Mouse (Mus musculus): ENCODE results near the gene Clec4b2.
"Not testable (repeated sequence)": the region's sequence is repeated elsewhere in the genome, so short reads cannot be mapped to it uniquely, and the experiment has no call there.

Gene Clec4b2

DNA sequence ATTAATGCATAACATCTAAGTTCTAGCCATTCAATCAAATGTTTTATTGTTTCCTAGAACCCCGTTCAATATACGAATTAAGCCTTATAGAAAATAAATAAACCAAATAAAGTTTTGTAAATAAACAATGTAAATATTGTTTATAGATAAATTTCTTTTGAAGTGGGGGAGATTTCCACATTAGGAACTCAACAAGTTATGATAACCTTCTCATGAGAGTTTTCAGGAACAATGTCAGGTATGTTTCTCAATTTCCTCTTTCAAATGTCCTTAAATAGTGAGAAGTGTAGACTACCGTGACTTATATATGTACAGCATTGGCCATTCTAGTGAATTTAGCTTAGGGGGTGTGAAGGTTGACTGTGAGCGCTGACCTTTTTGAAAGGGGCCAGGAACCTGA lies at the start of gene Clec4b2:
Gene Clec4b2 (plus strand): TSS at position 301 of the 400 bp plus-strand sequence.
- no peak for DNase-seq (ENCODE audit: low spot score in 2 of 2)

DNA sequence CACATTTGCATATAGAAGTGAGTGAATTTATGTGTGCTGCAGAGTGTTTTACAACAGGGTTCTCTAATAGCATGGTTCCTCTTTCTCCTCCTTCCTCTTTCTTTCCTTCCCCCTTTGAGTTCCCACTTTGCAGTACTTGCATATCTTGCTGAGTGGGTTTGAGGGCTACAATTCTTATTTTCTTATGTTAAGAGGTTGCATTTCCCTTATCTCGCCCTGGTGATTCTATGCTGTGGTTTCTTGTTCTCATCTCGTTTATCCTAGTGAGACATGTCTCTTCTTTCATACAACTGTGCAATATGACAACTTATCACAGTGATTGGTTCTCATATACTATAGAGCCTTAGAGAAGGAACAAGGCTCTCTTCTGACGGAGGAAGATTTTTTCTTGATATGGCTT lies 49.5 kb upstream of the Clec4b2 start:
- no peak for DNase-seq (ENCODE audit: low spot score in 2 of 2)

GRCm38 (mm10) chr6:123127173-123127572 lies 45.5 kb upstream of the Clec4b2 start:
- no peak for DNase-seq (ENCODE audit: low spot score in 2 of 2)

- DNase-seq (ENCODE audit: low spot score in 2 of 2): not testable (repeated sequence)
These were observed 34.7 kb upstream of the Clec4b2 start for GRCm38 (mm10) chr6:123137766-123138526.

GRCm38 (mm10) chr6:123170106-123170505 lies 2.6 kb upstream of the Clec4b2 start:
- DNase-seq (ENCODE audit: low spot score in 2 of 2): no peak

GRCm38 (mm10) chr6:123171040-123171439 lies 1.7 kb upstream of the Clec4b2 start:
- DNase-seq (ENCODE audit: low spot score in 2 of 2): no peak

GRCm38 (mm10) chr6:123175549-123175948 lies 2.9 kb downstream of the Clec4b2 start:
- DNase-seq (ENCODE audit: low spot score in 2 of 2): no peak

- DNase-seq (ENCODE audit: low spot score in 2 of 2): not testable (repeated sequence)
These were observed 12.2 kb downstream of the Clec4b2 start for GRCm38 (mm10) chr6:123184862-123185261.

DNA sequence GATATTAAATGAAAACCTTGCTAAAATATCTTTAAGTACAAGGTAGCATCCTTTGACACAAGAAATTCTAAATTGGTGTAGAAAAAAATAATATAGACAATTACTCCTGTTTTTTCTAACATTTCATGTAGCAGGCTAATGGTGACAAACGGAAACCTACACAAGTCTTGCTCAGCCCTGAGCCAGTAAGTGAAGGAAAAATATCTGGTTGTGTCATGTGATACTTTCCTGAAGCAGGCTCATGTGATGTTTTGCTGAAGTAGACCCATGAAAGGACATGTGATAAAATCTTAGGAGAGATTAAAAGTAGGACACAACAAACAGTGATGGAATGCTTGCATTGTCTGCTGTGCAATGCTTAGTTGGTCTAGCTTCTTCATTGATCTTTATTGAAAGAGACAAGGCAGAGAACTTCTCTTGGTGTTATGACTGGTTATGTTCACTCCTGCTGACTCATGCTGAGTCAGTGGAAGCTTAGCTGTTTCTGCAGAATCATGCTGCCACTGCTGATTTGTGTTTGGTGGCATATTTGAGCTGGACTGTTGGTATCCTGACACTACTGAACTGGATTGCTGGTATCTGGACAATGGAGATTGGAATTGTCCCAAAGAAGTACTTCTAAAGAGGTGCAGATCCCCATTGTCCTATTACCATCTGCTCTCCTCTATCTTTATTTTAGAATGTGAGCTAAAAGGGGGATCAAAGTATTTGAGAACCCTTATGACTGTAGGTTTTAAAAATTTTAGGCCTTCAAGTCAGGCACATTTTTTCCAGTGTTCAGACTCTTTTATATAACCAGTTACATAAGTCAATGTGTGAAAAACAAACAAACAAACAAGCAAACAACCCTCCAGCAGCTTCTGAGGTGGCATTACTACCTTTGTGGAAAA lies 34.7 kb downstream of the Clec4b2 start:
- no peak for DNase-seq (ENCODE audit: low spot score in 2 of 2)

- DNase-seq (ENCODE audit: low spot score in 2 of 2): not testable (repeated sequence)
These were observed 35.4 kb downstream of the Clec4b2 start for GRCm38 (mm10) chr6:123208077-123208439.

DNA sequence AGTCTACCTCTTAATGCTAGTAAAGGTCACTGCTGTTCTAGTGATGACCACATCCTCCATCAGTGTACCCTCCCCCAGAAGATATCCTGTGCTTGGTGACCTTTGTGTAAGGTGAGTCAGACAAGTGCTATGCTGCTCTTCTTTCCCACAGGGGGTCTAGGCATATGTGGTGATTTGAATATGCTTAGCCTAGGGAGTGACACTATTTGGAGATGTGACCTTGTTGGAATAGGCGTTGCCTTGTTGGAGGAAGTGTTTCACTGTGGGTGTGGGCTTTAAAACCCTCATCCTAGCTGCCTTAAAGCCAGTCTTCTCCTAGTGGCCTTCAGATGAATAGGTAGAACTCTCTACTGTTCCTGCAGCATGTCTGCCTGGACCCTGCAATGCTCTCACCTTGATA lies 39.0 kb downstream of the Clec4b2 start:
- no peak for DNase-seq (ENCODE audit: low spot score in 2 of 2)

DNA sequence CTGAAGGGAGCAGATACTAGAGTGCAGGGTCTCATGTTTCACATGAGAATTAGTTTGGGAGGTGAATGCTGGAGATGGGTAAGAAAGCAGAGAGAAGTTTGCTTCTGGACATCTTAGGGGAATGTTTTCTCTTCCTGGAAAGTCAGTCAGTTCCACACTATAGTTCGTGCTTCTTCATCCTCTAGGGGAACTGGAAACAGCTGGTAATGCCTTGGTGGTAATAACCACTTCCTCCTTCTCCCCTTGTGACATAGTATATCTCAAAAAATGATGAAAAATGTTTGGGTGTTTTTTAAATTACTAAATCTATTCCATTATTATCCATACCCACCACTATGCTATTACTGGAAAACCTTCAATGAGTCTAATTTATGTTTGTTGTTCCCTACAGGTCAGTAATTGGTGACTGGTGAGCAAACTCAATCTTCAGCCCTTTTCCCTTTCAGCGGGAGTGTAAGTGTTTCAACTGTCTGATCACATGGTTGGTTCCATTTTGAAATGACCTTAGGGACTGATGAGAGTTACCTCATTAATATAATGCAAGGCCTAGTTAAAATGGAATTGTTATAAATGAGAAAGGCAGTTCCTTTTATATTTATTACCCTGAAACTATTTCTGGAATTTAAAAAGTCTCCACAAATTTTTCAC lies 55.0 kb downstream of the Clec4b2 start:
- no peak for DNase-seq (ENCODE audit: low spot score in 2 of 2)

DNA sequence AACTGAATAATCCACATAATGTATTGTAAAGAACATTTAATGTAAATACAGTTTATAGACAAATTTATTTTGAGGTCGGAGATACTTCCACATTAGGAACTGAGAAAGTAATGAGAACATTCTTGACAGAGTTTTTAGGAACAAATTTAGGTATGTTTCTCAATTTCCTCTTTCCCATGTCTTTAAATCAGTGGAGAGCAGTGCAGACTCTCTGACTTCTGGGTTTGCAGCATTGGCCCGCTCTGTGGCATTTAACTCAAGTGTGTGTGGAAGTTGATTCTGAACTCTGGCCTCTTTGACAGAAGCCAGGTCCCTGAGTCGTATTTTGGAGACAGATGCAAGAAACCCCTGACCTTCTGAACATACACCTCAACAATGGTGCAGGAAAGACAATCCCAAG lies 57.0 kb downstream of the Clec4b2 start, which contains the start of gene Clec4n:
Gene Clec4n (plus strand): TSS at position 200 of the 400 bp plus-strand sequence.
- DNase-seq (ENCODE audit: low spot score in 2 of 2): no peak

GRCm38 (mm10) chr6:123231149-123231548 lies 58.5 kb downstream of the Clec4b2 start:
- no peak for DNase-seq (ENCODE audit: low spot score in 2 of 2)

- no peak for DNase-seq (ENCODE audit: low spot score in 2 of 2)
These were observed 64.9 kb downstream of the Clec4b2 start for GRCm38 (mm10) chr6:123237582-123237981.

DNA sequence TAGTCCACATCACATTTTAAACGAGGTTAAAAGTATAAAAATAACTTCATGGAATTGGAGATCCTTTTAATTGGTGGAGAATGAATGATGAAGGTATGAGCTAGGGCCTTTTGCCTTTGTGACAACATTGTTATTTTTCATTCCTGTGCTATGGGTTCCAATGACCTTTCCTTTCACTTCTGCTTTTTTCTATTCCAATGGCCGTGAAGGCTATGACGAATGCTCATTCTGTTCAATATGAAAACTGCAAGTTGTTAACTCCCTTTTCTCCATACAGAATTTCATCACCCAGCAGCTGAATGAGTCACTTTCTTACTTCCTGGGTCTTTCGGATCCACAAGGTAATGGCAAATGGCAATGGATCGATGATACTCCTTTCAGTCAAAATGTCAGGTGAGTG lies 71.5 kb downstream of the Clec4b2 start:
- no peak for DNase-seq (ENCODE audit: low spot score in 2 of 2)

GRCm38 (mm10) chr6:123248862-123249261 lies 76.2 kb downstream of the Clec4b2 start:
- not testable (repeated sequence) for DNase-seq (ENCODE audit: low spot score in 2 of 2)

DNA sequence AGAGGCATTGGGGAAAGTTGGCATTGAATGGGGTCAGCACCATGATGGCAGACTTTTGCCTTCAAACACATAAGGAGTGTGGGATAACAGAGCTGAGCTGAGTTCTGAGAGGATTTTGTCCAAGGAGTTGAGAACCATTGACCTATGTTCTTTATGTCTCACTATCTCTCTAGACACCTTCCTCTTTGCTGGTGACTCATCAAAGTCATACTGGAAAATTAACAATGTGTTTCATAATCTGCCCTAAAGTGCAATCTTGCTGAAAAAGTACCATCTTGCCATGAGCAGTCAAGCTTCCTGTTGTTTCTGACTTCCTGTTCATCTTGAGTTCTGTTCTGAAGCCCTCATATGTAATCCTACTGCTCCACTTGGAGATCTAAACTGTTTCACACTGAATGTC lies 80.0 kb downstream of the Clec4b2 start:
- no peak for DNase-seq (ENCODE audit: low spot score in 2 of 2)
